Mouse (Mus musculus) brain, embryonic 14.5 days (tissue): ENCODE data around the gene Rps6ka5.

ENCODE experiments used
- CTCF ChIP-seq: fragments of 200-500 bp; IDR thresholded peaks from 2 replicates; pipeline ENCODE4 v1.5.1; 2012; ENCODE audit warnings: inconsistent platforms, mild to moderate bottlenecking, moderate library complexity, borderline replicate concordance; ENCODE audit not compliant: insufficient read depth, insufficient read length; ENCODE audit errors: extremely low read depth
- POLR2A ChIP-seq: fragments of 200-500 bp; IDR thresholded peaks from 2 replicates; pipeline ENCODE4 v1.6.1; 2012; ENCODE audit warnings: mild to moderate bottlenecking, inconsistent platforms, borderline replicate concordance; ENCODE audit not compliant: poor library complexity, insufficient read depth, insufficient read length, severe bottlenecking; ENCODE audit errors: extremely low read depth

DNA sequence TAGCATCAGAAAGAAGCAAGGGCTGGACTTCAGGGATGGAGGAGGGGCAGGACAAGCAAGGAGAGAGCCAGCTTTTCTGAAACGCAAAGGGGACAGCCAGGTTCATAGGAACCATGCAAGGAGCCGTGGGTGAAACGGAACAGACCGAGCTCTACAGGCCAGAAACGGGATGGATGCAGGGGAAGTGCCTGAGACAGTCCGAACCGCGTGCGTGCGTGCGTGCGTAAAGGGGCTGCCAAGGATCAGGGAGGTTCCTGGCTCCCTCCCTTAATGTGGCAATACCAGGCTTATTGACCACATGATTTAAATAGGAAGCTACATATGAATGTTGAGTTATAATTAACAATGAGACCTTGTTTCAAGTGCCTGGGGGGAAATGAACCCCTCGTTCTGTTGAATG, 227.3 kb downstream of the Rps6ka5 start:
- TF ChIP-seq CTCF, result no peak
- TF ChIP-seq POLR2A, result no peak
